Mouse (Mus musculus) lung, embryonic 15.5 days (tissue): Measurements from ENCODE around the gene Brms1. TPM values are rescaled to one million over a fixed set of nuclear protein-coding genes. Genes with fewer than 3 reads are reported as not detected.
"Not testable (repeated sequence)": the region's sequence is repeated elsewhere in the genome, so short reads cannot be mapped to it uniquely, and the experiment has no call there.

ENCODE experiments used
- ATAC-seq: fragments of 200-750 bp; cut with Nextera tagmentation; 2 replicates; pipeline ENCODE4 v1.8.0; 2017; ENCODE audit warnings: moderate number of reproducible peaks, borderline replicate concordance; ENCODE audit not compliant: low FRiP score, low TSS enrichment; ENCODE audit errors: extremely low read depth
- H3K27ac ChIP-seq: fragments of 300-500 bp; sonication (generic); 2 replicates; pipeline ENCODE4 v1.5.1; 2015; ENCODE audit warnings: moderate library complexity, mild to moderate bottlenecking, inconsistent platforms
- H3K27me3 ChIP-seq: fragments of 300-500 bp; sonication (generic); 2 replicates; pipeline ENCODE4 v1.6.1; 2015; ENCODE audit warnings: inconsistent platforms
- H3K36me3 ChIP-seq: fragments of 300-500 bp; sonication (generic); 2 replicates; pipeline ENCODE4 v1.6.1; 2015; ENCODE audit warnings: inconsistent platforms
- H3K4me1 ChIP-seq: fragments of 300-500 bp; sonication (generic); 2 replicates; pipeline ENCODE4 v1.6.1; 2015; ENCODE audit warnings: inconsistent platforms
- H3K4me2 ChIP-seq: fragments of 300-500 bp; sonication (generic); 2 replicates; pipeline ENCODE4 v1.6.1; 2015; ENCODE audit warnings: inconsistent platforms, mild to moderate bottlenecking, moderate library complexity
- H3K4me3 ChIP-seq: fragments of 300-500 bp; sonication (generic); 2 replicates; pipeline ENCODE4 v1.5.1; 2015; ENCODE audit warnings: mild to moderate bottlenecking, inconsistent platforms
- H3K9ac ChIP-seq: fragments of 300-500 bp; sonication (generic); 2 replicates; pipeline ENCODE4 v1.6.1; 2015; ENCODE audit warnings: inconsistent platforms
- H3K9me3 ChIP-seq: fragments of 300-500 bp; sonication (generic); 2 replicates; pipeline ENCODE4 v1.6.1; 2016; ENCODE audit warnings: inconsistent platforms
- WGBS: fragments of 180-500 bp; shearing (Covaris S2); methylation state at CpG from one replicate; pipeline ENCODE4 v1.1.7; 2015; 5-methylcytosine and 5-hydroxymethylcytosine counted together
- polyA plus RNA-seq: library from polyadenylated mRNA; unstranded; fragments of >200 nt; fragmentation: Nextera tagmentation; extraction: Ambion mirVana; gene quantifications from 2 replicates; pipeline ENCODE4 v1.2.1, GENCODE M21; 2015

Brms1 gene
- 47.4 and 51.4 TPM in 2 replicates for polyA plus RNA-seq

GRCm38 (mm10) chr19:5040862-5041523, at the start of gene Brms1:
Brms1 (plus strand) TSS chr19:5041354.
- WGBS = 3% methylated on average over 40 of the region's 40 CpGs
- peak within 1 kb of the TSS; percentile 68 for H3K9ac ChIP-seq
- peak within 1 kb of the TSS; percentile 43 for H3K27ac ChIP-seq
- peak within 1 kb of the TSS; percentile 95 for H3K4me2 ChIP-seq
- peak within 1 kb of the TSS; percentile 76 for H3K4me3 ChIP-seq
- no peaks in the 10 kb centered on the region for H3K9me3 ChIP-seq
- H3K27me3 ChIP-seq = no peaks in the 10 kb centered on the region
- ATAC-seq = peak; percentile 71; the same call in 1 of the 2 replicates
- peaks cover 39% of the 10 kb centered on the region for H3K4me1 ChIP-seq
- peaks cover 5% of the 10 kb centered on the region; the same call in 1 of the 2 replicates for H3K36me3 ChIP-seq

GRCm38 (mm10) chr19:4992371-4992770, 48.8 kb upstream of the Brms1 start:
- Histone ChIP-seq H3K9me3 (no peaks in the 10 kb centered on the region), H3K4me1 (no peaks in the 10 kb centered on the region), H3K4me2 (no peak overlapping the region), H3K27ac (no peak overlapping the region), H3K36me3 (no peaks in the 10 kb centered on the region), H3K4me3 (no peak overlapping the region), H3K27me3 (peaks cover 36% of the 10 kb centered on the region), H3K9ac (no peak overlapping the region)
- ATAC-seq = no peak
- WGBS = 22% methylated on average over 8 of the region's 8 CpGs

- no peak overlapping the region for H3K4me2 ChIP-seq
- no peaks in the 10 kb centered on the region for H3K9me3 ChIP-seq
- H3K4me1 ChIP-seq = no peaks in the 10 kb centered on the region
- H3K27ac ChIP-seq = no peak overlapping the region
- H3K36me3 ChIP-seq = no peaks in the 10 kb centered on the region
- H3K27me3 ChIP-seq = peaks cover 36% of the 10 kb centered on the region
- no peak overlapping the region for H3K9ac ChIP-seq
- WGBS = 2% methylated on average over 9 of the region's 9 CpGs
- no peak overlapping the region for H3K4me3 ChIP-seq
- no peak; the same call in 1 of the 2 replicates for ATAC-seq
These were observed 48.2 kb upstream of the Brms1 start for GRCm38 (mm10) chr19:4992904-4993303.

- no peaks in the 10 kb centered on the region for H3K4me1 ChIP-seq
- H3K4me2 ChIP-seq = no peak overlapping the region
- 51% methylated on average over 5 of the region's 5 CpGs for WGBS
- no peak overlapping the region for H3K9ac ChIP-seq
- peaks cover 36% of the 10 kb centered on the region for H3K27me3 ChIP-seq
- no peak for ATAC-seq
- H3K27ac ChIP-seq = no peak overlapping the region
- H3K4me3 ChIP-seq = no peak overlapping the region
- no peaks in the 10 kb centered on the region for H3K36me3 ChIP-seq
- no peaks in the 10 kb centered on the region for H3K9me3 ChIP-seq
These were observed 47.1 kb upstream of the Brms1 start for GRCm38 (mm10) chr19:4994043-4994442.

- H3K4me3 ChIP-seq = no peak overlapping the region
- H3K4me2 ChIP-seq = no peak overlapping the region
- H3K9me3 ChIP-seq = no peaks in the 10 kb centered on the region
- no peaks in the 10 kb centered on the region for H3K36me3 ChIP-seq
- ATAC-seq = no peak
- no peak overlapping the region for H3K27ac ChIP-seq
- 68% methylated on average over 6 of the region's 6 CpGs for WGBS
- 0 out of 2 replicates have a peak, but pooled peaks cover 5% of the 10 kb centered on the region for H3K27me3 ChIP-seq
- 0 out of 2 replicates have a peak, but pooled peaks cover 8% of the 10 kb centered on the region for H3K4me1 ChIP-seq
- no peak overlapping the region for H3K9ac ChIP-seq
These were observed 41.6 kb upstream of the Brms1 start for GRCm38 (mm10) chr19:4999445-5000140.

- no peak overlapping the region for H3K9ac ChIP-seq
- under 1% methylated on average over 39 of the region's 39 CpGs for WGBS
- H3K27me3 ChIP-seq = 0 out of 2 replicates have a peak, but pooled peaks cover 5% of the 10 kb centered on the region
- H3K4me1 ChIP-seq = 0 out of 2 replicates have a peak, but pooled peaks cover 8% of the 10 kb centered on the region
- H3K9me3 ChIP-seq = no peaks in the 10 kb centered on the region
- no peaks in the 10 kb centered on the region for H3K36me3 ChIP-seq
- peak overlapping the region; percentile 51 for H3K4me2 ChIP-seq
- peak overlapping the region; percentile 17 for H3K4me3 ChIP-seq
- peak; percentile 94 for ATAC-seq
- H3K27ac ChIP-seq = no peak overlapping the region
These were observed 39.3 kb upstream of the Brms1 start for GRCm38 (mm10) chr19:5001666-5002406.

GRCm38 (mm10) chr19:5003644-5004043, 37.5 kb upstream of the Brms1 start:
- H3K4me1 ChIP-seq, H3K27ac ChIP-seq, ATAC-seq, H3K9me3 ChIP-seq, H3K4me2 ChIP-seq, H3K4me3 ChIP-seq, H3K27me3 ChIP-seq, H3K36me3 ChIP-seq, H3K9ac ChIP-seq: not testable (repeated sequence)
- 35% methylated on average over 2 of the region's 2 CpGs for WGBS

- ATAC-seq = no peak
- H3K4me1 ChIP-seq = 0 out of 2 replicates have a peak, but pooled peaks cover 8% of the 10 kb centered on the region
- 54% methylated on average over 4 of the region's 4 CpGs for WGBS
- H3K27ac ChIP-seq = no peak overlapping the region
- H3K9ac ChIP-seq = no peak overlapping the region
- no peak overlapping the region for H3K4me3 ChIP-seq
- H3K36me3 ChIP-seq = no peaks in the 10 kb centered on the region
- H3K4me2 ChIP-seq = no peak overlapping the region
- H3K9me3 ChIP-seq = no peaks in the 10 kb centered on the region
- H3K27me3 ChIP-seq = 0 out of 2 replicates have a peak, but pooled peaks cover 5% of the 10 kb centered on the region
These were observed 36.2 kb upstream of the Brms1 start for GRCm38 (mm10) chr19:5004925-5005324.

GRCm38 (mm10) chr19:5013138-5013537, 28.0 kb upstream of the Brms1 start:
- Histone ChIP-seq H3K4me2 (no peak overlapping the region), H3K9me3 (no peaks in the 10 kb centered on the region), H3K9ac (no peak overlapping the region), H3K4me1 (peaks cover 9% of the 10 kb centered on the region), H3K4me3 (no peak overlapping the region), H3K27ac (no peak overlapping the region), H3K27me3 (no peaks in the 10 kb centered on the region), H3K36me3 (no peaks in the 10 kb centered on the region)
- no peak for ATAC-seq
- 55% methylated on average over 8 of the region's 8 CpGs for WGBS

- no peak overlapping the region for H3K9ac ChIP-seq
- WGBS = 13% methylated on average over 8 of the region's 8 CpGs
These were observed 26.2 kb upstream of the Brms1 start for GRCm38 (mm10) chr19:5014961-5015398.

GRCm38 (mm10) chr19:5016221-5016742, 24.9 kb upstream of the Brms1 start:
- 0 out of 2 replicates have a peak, but pooled peaks have one; percentile 42 for ATAC-seq

More at GRCm38 (mm10) chr19:5014961-5015398, 26.2 kb upstream of the Brms1 start:
- no peaks in the 10 kb centered on the region for H3K27me3 ChIP-seq
- no peaks in the 10 kb centered on the region for H3K9me3 ChIP-seq
- H3K36me3 ChIP-seq = no peaks in the 10 kb centered on the region
- no peak for ATAC-seq
- H3K4me1 ChIP-seq = peaks cover 9% of the 10 kb centered on the region
- H3K4me2 ChIP-seq = no peak overlapping the region
- H3K4me3 ChIP-seq = no peak overlapping the region
- H3K27ac ChIP-seq = no peak overlapping the region

More at GRCm38 (mm10) chr19:5016221-5016742, 24.9 kb upstream of the Brms1 start:
- Histone ChIP-seq H3K27ac (peak overlapping the region; percentile 57), H3K9ac (no peak overlapping the region), H3K4me1 (peaks cover 9% of the 10 kb centered on the region), H3K4me2 (peak overlapping the region; percentile 33), H3K4me3 (no peak overlapping the region), H3K27me3 (no peaks in the 10 kb centered on the region), H3K36me3 (no peaks in the 10 kb centered on the region), H3K9me3 (no peaks in the 10 kb centered on the region)
- WGBS = 19% methylated on average over 10 of the region's 10 CpGs
